Mouse (Mus musculus) hindbrain, postnatal 0 days (tissue): ENCODE measurements around the gene Dpf1. TPM values are rescaled to one million over a fixed set of nuclear protein-coding genes. Genes with fewer than 3 reads are reported as not detected.
A peak's percentile ranks its signal among the peaks of the same experiment; 100 is the strongest.

Source experiments
- ATAC-seq: fragments of 200-750 bp; cut with Nextera tagmentation; 2 replicates; pipeline ENCODE4 v1.8.0; 2017; ENCODE audit warnings: mild to moderate bottlenecking, moderate TSS enrichment, moderate library complexity
- DNase-seq: peaks from one replicate; pipeline ENCODE4 v3.0.0-alpha.2; 2015; ENCODE audit warnings: low spot score
- H3K27ac ChIP-seq: fragments of 300-500 bp; sonication (generic); 2 replicates; pipeline ENCODE4 v1.5.1; 2014; ENCODE audit warnings: mild to moderate bottlenecking
- H3K27me3 ChIP-seq: fragments of 300-500 bp; sonication (generic); 2 replicates; pipeline ENCODE4 v1.6.1; 2014; ENCODE audit warnings: low read length, mixed read lengths; ENCODE audit not compliant: insufficient read depth
- H3K36me3 ChIP-seq: fragments of 300-500 bp; sonication (generic); 2 replicates; pipeline ENCODE4 v1.6.1; 2014; ENCODE audit warnings: low read length, mixed read lengths; ENCODE audit not compliant: insufficient read depth
- H3K4me1 ChIP-seq: fragments of 300-500 bp; sonication (generic); 2 replicates; pipeline ENCODE4 v1.6.1; 2014; ENCODE audit warnings: antibody characterized with exemption, low read length, mixed read lengths; ENCODE audit not compliant: insufficient read depth
- H3K4me2 ChIP-seq: fragments of 300-500 bp; sonication (generic); 2 replicates; pipeline ENCODE4 v1.6.1; 2014; ENCODE audit warnings: low read depth, mild to moderate bottlenecking, low read length, moderate library complexity, mixed read lengths
- H3K4me3 ChIP-seq: fragments of 300-500 bp; sonication (generic); 2 replicates; pipeline ENCODE4 v1.5.1; 2014; ENCODE audit warnings: low read length
- H3K9ac ChIP-seq: fragments of 300-500 bp; sonication (generic); replicated peaks from 2 replicates; pipeline ENCODE4 v1.6.1; 2014; ENCODE audit warnings: mild to moderate bottlenecking, low read length, moderate library complexity, mixed read lengths
- H3K9me3 ChIP-seq: fragments of 300-500 bp; sonication (generic); 2 replicates; pipeline ENCODE4 v1.6.1; 2016; ENCODE audit warnings: low read length, mixed read lengths
- CTCF ChIP-seq: IDR thresholded peaks from 2 replicates; pipeline ENCODE4 v1.5.1; 2016; ENCODE audit warnings: antibody characterized with exemption, control low read depth, low read depth
- WGBS: fragments of 180-500 bp; shearing (Covaris S2); extraction: QIAGEN DNeasy Blood & Tissue Kit; methylation state at CpG from one replicate; pipeline ENCODE4 v1.1.7; 2014; 5-methylcytosine and 5-hydroxymethylcytosine counted together
- polyA plus RNA-seq: library from polyadenylated mRNA; unstranded; fragments of >200 nt; fragmentation: Nextera tagmentation; extraction: Ambion mirVana; gene quantifications from 2 replicates; pipeline ENCODE4 v1.2.1, GENCODE M21; 2015
- total RNA-seq: library from RNA; depleted of rRNA; stranded (reverse); fragments of >200 nt; gene quantifications from 2 replicates; pipeline ENCODE4 v1.2.3, GENCODE M21; 2014

The Dpf1 gene
- total and polyA plus RNA-seq, 2 experiments from 2014 or later, result 111 to 158 TPM

DNA sequence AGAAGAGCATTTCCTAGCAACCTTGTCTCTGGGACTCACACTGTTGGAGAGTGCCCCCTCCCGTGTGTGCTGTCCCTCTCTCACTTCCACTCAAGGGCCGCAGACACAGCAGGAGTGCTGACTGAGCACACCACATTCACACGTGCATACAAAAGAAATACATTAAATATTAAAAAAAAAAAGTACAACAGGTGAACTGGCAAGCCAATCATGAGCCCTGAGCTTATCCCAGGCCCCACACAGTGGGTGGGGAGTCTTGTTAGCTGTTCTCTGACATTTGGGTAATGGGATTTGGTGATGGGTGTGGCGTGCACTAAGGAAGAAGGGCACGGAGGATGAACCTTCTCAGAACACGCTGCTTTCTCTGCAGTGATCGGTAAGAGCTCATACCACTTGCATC, 1.1 kb upstream of the Dpf1 start:
- 54% methylated on average over 7 of the region's 7 CpGs for WGBS
- peaks cover 5% of the 10 kb centered on the region; the same call in 1 of the 2 replicates for H3K4me1 ChIP-seq
- no peak overlapping the region for H3K4me2 ChIP-seq
- H3K36me3 ChIP-seq, result no peaks in the 10 kb centered on the region
- no peaks in the 10 kb centered on the region for H3K9me3 ChIP-seq
- no peaks in the 10 kb centered on the region for H3K27me3 ChIP-seq
- no peak for ATAC-seq
- TF ChIP-seq CTCF, result no peak
- H3K27ac ChIP-seq, result no peak overlapping the region
- no peak overlapping the region for H3K9ac ChIP-seq
- no peak overlapping the region for H3K4me3 ChIP-seq
- no peak for DNase-seq

DNA sequence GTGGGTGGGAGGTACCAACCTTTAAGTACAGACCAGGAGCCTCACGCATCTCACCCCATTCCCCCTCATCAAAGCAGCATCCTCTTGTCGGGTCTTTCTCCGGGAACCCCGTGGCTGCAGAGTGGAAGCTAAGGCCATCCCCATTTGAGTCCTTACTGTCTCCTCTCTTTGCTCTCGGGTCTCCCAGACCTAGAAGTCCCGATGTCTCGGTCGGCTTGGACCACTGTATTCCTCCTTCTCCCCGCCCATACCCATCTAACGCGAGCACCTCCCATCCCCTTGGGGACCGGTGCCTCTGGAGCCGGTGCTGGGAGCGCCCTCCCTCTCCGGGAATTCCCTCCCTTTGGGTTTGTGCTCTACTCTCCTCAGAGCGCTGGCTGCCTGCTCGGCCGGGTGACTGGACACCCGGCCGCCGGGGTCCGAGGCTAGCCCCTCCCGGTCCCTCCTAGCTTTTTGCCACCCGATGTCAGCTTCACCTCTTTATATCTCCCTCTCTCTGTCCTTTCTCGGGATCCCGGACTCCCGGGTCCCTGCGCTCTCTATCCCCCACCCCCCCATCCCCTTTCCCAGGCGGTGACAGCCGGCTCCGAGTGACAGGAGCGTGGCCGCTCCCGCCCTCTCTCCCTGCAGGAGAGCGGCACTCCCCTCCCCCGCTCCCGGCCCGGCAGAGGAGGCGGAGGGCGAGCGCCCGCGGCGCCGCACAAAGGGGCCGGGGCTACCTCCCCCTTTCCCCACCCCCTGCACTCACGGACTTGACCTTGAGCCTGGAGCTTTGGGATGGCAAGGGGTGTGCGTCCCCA, 912 bp downstream of the Dpf1 start:
- TF ChIP-seq CTCF, result no peak
- H3K9ac ChIP-seq, result peak overlapping the region; percentile 58
- WGBS, result under 1% methylated on average over 48 of the region's 48 CpGs
- H3K4me1 ChIP-seq, result peaks cover 5% of the 10 kb centered on the region; the same call in 1 of the 2 replicates
- ATAC-seq (no peak), DNase-seq (peak; percentile 64)
- H3K9me3 ChIP-seq, result no peaks in the 10 kb centered on the region
- H3K36me3 ChIP-seq, result no peaks in the 10 kb centered on the region
- peak overlapping the region; percentile 78 for H3K27ac ChIP-seq
- peak overlapping the region; percentile 69 for H3K4me2 ChIP-seq
- H3K27me3 ChIP-seq, result no peaks in the 10 kb centered on the region
- H3K4me3 ChIP-seq, result peak overlapping the region; percentile 51

DNA sequence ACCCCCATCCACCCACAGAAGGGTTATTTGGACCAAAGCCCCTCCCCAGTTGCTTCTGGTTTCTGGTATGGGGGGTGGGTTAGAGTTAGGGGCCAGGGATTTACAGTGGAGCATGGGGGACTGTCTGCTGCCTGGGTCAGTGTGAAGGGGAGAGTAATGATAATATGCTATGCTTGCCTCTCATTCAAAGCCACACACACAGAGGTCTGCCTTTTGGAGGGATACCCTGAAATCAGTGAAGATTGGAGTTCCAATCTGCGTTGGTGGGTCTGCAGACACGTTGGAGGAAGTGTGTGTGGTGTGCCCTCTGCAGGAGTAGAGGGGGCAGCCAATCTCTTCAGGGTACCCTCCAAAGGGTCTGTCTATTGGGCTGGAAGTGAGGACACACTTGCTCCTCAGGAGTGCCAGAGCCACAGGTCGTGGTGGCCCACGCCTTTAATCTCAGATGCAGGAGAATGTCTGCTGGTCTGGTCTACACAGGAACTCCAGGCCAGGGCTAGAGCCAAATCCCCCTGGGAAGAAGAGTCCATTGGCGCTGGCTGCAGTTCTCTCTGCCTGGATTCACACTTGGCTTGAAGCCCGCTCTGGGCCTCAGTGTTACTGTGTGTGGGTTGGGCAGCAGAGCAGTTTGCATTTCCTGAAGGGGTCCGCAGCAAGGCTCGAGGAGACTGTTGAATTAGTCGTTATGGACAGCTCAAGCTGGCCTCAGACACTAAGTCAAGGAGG, 1.7 kb downstream of the Dpf1 start:
- Histone ChIP-seq H3K36me3 (no peaks in the 10 kb centered on the region), H3K27me3 (no peaks in the 10 kb centered on the region), H3K9ac (peak overlapping the region; percentile 58), H3K4me1 (peaks cover 5% of the 10 kb centered on the region; the same call in 1 of the 2 replicates), H3K4me3 (peak overlapping the region; percentile 51), H3K4me2 (peak overlapping the region; percentile 69), H3K9me3 (no peaks in the 10 kb centered on the region), H3K27ac (peak overlapping the region; percentile 78)
- 12% methylated on average over 9 of the region's 9 CpGs for WGBS
- DNase-seq, result peak; percentile 60
- ATAC-seq, result no peak
- TF ChIP-seq CTCF, result peak; percentile 17; the same call in 1 of the 2 replicates

DNA sequence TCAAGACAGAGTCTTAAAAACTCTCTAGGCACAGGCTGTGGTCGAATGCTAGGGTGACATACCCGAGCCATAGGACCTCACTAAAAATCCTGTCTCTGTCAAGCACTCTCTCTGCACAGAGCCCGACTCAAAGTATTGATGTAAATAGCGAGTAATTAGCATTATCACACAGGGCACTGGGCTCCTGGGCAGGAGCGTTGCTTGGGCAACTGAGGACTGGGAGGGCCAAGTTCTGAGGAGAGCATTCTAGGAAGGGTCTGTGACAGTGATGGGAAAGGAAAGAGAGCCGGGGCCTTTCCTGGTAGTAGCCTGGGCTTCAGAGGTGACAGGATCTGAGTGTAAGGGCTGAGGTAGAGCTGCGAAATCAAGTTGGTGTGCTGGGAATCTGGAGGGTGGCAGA, 2.4 kb downstream of the Dpf1 start:
- Histone ChIP-seq H3K4me3 (0 out of 2 replicates have a peak overlapping the region, but pooled peaks have one; percentile 51), H3K9ac (no peak overlapping the region; the same call in 1 of the 2 replicates), H3K27ac (no peak overlapping the region), H3K4me1 (peaks cover 5% of the 10 kb centered on the region; the same call in 1 of the 2 replicates), H3K4me2 (peak overlapping the region; percentile 69), H3K9me3 (no peaks in the 10 kb centered on the region), H3K27me3 (no peaks in the 10 kb centered on the region), H3K36me3 (no peaks in the 10 kb centered on the region)
- DNase-seq, result no peak
- TF ChIP-seq CTCF, result no peak
- 13% methylated on average over 7 of the region's 7 CpGs for WGBS
- no peak for ATAC-seq

DNA sequence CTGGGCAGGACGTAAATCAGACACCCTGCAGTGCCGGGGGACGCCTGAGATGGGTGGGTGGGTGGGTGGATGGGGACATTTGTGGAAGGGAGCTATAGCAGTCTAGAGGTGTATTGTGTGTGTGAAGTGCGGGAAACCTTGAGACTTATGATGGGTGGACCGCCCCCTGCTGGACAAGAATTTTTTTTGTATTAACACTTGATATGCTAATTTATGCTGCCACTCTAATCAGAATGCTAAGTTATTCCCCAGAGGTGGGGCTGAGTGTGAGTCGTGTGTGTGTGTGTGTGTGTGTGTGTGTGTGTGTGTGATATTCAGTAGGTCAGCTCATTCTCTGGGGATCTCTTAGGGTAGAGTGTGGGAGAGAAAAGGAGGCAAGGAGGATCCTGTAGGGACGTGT, 2.9 kb downstream of the Dpf1 start:
- Histone ChIP-seq H3K4me3 (peak overlapping the region; percentile 70), H3K9ac (peak overlapping the region; percentile 72; the same call in 1 of the 2 replicates), H3K4me1 (peaks cover 5% of the 10 kb centered on the region; the same call in 1 of the 2 replicates), H3K27ac (peak overlapping the region; percentile 76; the same call in 1 of the 2 replicates), H3K36me3 (no peaks in the 10 kb centered on the region), H3K9me3 (no peaks in the 10 kb centered on the region), H3K4me2 (peak overlapping the region; percentile 69), H3K27me3 (no peaks in the 10 kb centered on the region)
- WGBS, result 16% methylated on average over 7 of the region's 7 CpGs
- DNase-seq (peak; percentile 87), ATAC-seq (no peak)
- TF ChIP-seq CTCF, result peak; percentile 69

DNA sequence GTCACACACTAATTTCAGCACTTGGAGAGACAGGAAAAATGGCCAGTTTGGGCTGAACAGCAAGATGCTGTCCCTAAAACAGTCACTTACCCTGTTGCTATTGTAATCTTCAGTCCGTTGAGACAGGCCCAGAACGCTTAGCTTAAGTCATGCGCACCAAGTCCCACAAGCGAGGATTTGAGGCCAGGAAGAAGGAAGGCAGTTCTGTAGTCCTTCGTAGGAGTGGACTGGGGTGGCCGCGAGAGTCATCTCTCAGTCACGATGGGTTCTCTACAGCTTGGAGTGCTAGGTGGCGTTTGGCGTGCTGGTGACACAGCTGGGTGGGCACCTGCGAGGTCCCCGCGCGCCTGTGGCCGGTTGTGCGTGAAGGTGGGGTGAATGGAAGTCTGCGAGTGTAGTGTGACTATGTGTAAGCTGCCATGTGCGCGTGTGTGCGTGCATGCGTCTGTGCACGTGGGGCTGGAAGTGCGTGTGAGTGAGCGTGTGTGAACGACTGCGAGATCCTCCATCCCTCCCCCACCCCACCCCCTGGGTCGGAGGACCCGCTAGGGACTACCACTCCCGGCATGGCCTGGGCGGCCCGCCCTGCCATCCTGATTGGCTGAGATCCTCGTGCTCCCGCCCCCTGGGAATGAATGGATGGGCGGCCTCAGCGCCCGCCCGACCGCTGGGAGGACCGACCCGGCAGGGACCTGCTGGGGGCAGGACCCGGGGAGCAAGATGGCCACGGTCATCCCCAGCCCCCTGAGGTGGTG, 3.8 kb downstream of the Dpf1 start:
- Histone ChIP-seq H3K4me1 (peaks cover 6% of the 10 kb centered on the region; the same call in 1 of the 2 replicates), H3K27ac (peak overlapping the region; percentile 76), H3K36me3 (no peaks in the 10 kb centered on the region), H3K27me3 (no peaks in the 10 kb centered on the region), H3K9me3 (no peaks in the 10 kb centered on the region), H3K4me2 (peak overlapping the region; percentile 69), H3K4me3 (peak overlapping the region; percentile 70), H3K9ac (peak overlapping the region; percentile 72)
- DNase-seq (peak; percentile 95), ATAC-seq (peak; percentile 85)
- peak; percentile 3; the same call in 1 of the 2 replicates for TF ChIP-seq CTCF
- whole genome bisulfite sequencing, result 1% methylated on average over 42 of the region's 42 CpGs
